Mouse (Mus musculus): ENCODE data around the gene Dvl3. TPM values are rescaled to one million over a fixed set of nuclear protein-coding genes. Genes with fewer than 3 reads are reported as not detected.

Gene Dvl3
- polyA plus RNA-seq, 2 experiments = 26.5 to 74.8 TPM

- H3K27me3 ChIP-seq (ENCODE audit: control insufficient read depth, insufficient read depth, low read length) = no peaks in the 10 kb centered on the region
- peak overlapping the region; percentile 93 for H3K4me3 ChIP-seq (replicated peaks; ENCODE audit: low read length)
- peaks cover 19% of the 10 kb centered on the region for H3K4me1 ChIP-seq (ENCODE audit: control insufficient read depth, insufficient read depth, low read length)
- peak overlapping the region; percentile 88 for H3K4me2 ChIP-seq (replicated peaks; ENCODE audit: low read depth, low read length, severe bottlenecking)
- H3K36me3 ChIP-seq (ENCODE audit: control insufficient read depth, insufficient read depth, low read length) = peaks cover 53% of the 10 kb centered on the region
- H3K27ac ChIP-seq (replicated peaks; ENCODE audit: low read depth, low read length) = 0 out of 2 replicates have a peak overlapping the region, but pooled peaks have one; percentile 19
- DNase-seq (ENCODE audit: low spot score) (no peak), ATAC-seq (ENCODE audit: low FRiP score, low read depth) (no peak)
- TF ChIP-seq POLR2A (IDR thresholded peaks at IDR 0.05; ENCODE audit: borderline replicate concordance, extremely low read depth, insufficient read depth, insufficient read length) = no peak
- H3K9ac ChIP-seq (ENCODE audit: low read depth, low read length, severe bottlenecking) = peak overlapping the region; percentile 41
- H3K9me3 ChIP-seq (ENCODE audit: control insufficient read depth, low read length) = no peaks in the 10 kb centered on the region
- 38% methylated on average over 5 of the region's 5 CpGs for WGBS
These were observed 20.3 kb downstream of the Dvl3 start for GRCm38 (mm10) chr16:20537071-20537471.

DNA sequence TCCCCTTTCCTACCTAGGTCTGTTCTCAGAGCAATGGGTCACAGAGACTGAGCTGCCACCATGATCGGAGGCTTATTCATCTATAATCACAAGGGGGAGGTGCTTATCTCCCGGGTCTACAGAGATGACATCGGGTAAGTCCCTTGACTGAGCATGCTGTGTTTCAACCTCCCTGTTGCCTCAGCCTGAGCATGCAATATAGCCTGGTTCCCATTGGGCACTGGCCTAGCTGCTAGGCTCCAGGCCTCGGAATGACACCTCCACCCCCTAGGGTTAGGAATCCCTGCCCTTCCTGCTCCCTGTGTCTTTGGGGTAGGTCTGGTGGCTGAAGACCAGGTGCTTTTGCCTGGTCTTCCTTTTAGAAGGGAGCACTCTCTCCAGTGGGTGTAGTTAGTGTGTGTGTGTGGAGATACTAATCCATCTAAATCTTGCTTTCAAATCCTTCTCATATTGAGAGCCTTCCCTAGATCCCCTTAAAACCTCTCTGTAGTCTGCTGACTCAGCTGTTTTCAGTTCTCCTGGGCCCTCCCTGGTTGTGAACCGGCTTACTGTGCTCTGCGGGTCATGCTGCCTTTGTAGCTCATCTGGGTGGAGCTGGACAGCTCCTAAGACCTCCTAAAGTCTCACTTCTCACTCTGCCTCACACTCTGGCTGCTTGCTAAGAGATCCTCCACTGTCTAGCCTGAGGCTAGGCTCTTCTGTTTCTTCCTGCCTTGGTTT is 21.0 kb downstream of the Dvl3 start:
- DNase-seq (ENCODE audit: low spot score) (no peak), ATAC-seq (ENCODE audit: low FRiP score, low read depth) (no peak)
- H3K4me2 ChIP-seq (replicated peaks; ENCODE audit: low read depth, low read length, severe bottlenecking) = peak overlapping the region; percentile 88
- peak overlapping the region; percentile 41 for H3K9ac ChIP-seq (ENCODE audit: low read depth, low read length, severe bottlenecking)
- no peaks in the 10 kb centered on the region for H3K27me3 ChIP-seq (ENCODE audit: control insufficient read depth, insufficient read depth, low read length)
- H3K9me3 ChIP-seq (ENCODE audit: control insufficient read depth, low read length) = no peaks in the 10 kb centered on the region
- H3K36me3 ChIP-seq (ENCODE audit: control insufficient read depth, insufficient read depth, low read length) = peaks cover 55% of the 10 kb centered on the region
- H3K4me3 ChIP-seq (replicated peaks; ENCODE audit: low read length) = peak overlapping the region; percentile 93
- H3K27ac ChIP-seq (replicated peaks; ENCODE audit: low read depth, low read length) = no peak overlapping the region
- TF ChIP-seq POLR2A (IDR thresholded peaks at IDR 0.05; ENCODE audit: borderline replicate concordance, extremely low read depth, insufficient read depth, insufficient read length) = no peak
- H3K4me1 ChIP-seq (ENCODE audit: control insufficient read depth, insufficient read depth, low read length) = peaks cover 19% of the 10 kb centered on the region
- 50% methylated on average over 6 of the region's 6 CpGs for WGBS

- no peak for ATAC-seq (ENCODE audit: low FRiP score, low read depth)
These were observed 22.9 kb downstream of the Dvl3 start for GRCm38 (mm10) chr16:20539649-20540048.

GRCm38 (mm10) chr16:20540438-20540837 is 23.7 kb downstream of the Dvl3 start:
- no peak overlapping the region for H3K4me3 ChIP-seq (replicated peaks; ENCODE audit: low read length)
- H3K9me3 ChIP-seq (ENCODE audit: control insufficient read depth, low read length) = no peaks in the 10 kb centered on the region
- H3K27ac ChIP-seq (replicated peaks; ENCODE audit: low read depth, low read length) = no peak overlapping the region
- DNase-seq (ENCODE audit: low spot score) (no peak), ATAC-seq (ENCODE audit: low FRiP score, low read depth) (no peak)
- TF ChIP-seq POLR2A (IDR thresholded peaks at IDR 0.05; ENCODE audit: borderline replicate concordance, extremely low read depth, insufficient read depth, insufficient read length) = no peak
- peaks cover 19% of the 10 kb centered on the region for H3K4me1 ChIP-seq (ENCODE audit: control insufficient read depth, insufficient read depth, low read length)
- 82% methylated on average over 4 of the region's 4 CpGs for WGBS
- H3K36me3 ChIP-seq (ENCODE audit: control insufficient read depth, insufficient read depth, low read length) = peaks cover 70% of the 10 kb centered on the region
- no peak overlapping the region for H3K4me2 ChIP-seq (replicated peaks; ENCODE audit: low read depth, low read length, severe bottlenecking)
- H3K27me3 ChIP-seq (ENCODE audit: control insufficient read depth, insufficient read depth, low read length) = no peaks in the 10 kb centered on the region
- H3K9ac ChIP-seq (ENCODE audit: low read depth, low read length, severe bottlenecking) = no peak overlapping the region

More at GRCm38 (mm10) chr16:20539649-20540048, 22.9 kb downstream of the Dvl3 start:
- Histone ChIP-seq H3K36me3 (ENCODE audit: control insufficient read depth, insufficient read depth, low read length) (peaks cover 63% of the 10 kb centered on the region), H3K9ac (ENCODE audit: low read depth, low read length, severe bottlenecking) (no peak overlapping the region), H3K9me3 (ENCODE audit: control insufficient read depth, low read length) (no peaks in the 10 kb centered on the region), H3K27ac (replicated peaks; ENCODE audit: low read depth, low read length) (no peak overlapping the region), H3K4me3 (replicated peaks; ENCODE audit: low read length) (no peak overlapping the region), H3K4me1 (ENCODE audit: control insufficient read depth, insufficient read depth, low read length) (peaks cover 19% of the 10 kb centered on the region), H3K4me2 (replicated peaks; ENCODE audit: low read depth, low read length, severe bottlenecking) (no peak overlapping the region), H3K27me3 (ENCODE audit: control insufficient read depth, insufficient read depth, low read length) (no peaks in the 10 kb centered on the region)
- no peak for DNase-seq (ENCODE audit: low spot score)
- no peak for TF ChIP-seq POLR2A (IDR thresholded peaks at IDR 0.05; ENCODE audit: borderline replicate concordance, extremely low read depth, insufficient read depth, insufficient read length)
- WGBS = 71% methylated on average over 3 of the region's 3 CpGs

GRCm38 (mm10) chr16:20545696-20546095 is 28.9 kb downstream of the Dvl3 start:
- DNase-seq (ENCODE audit: low spot score) = no peak
- no peak for TF ChIP-seq POLR2A (IDR thresholded peaks at IDR 0.05; ENCODE audit: borderline replicate concordance, extremely low read depth, insufficient read depth, insufficient read length)
- Histone ChIP-seq H3K4me2 (replicated peaks; ENCODE audit: low read depth, low read length, severe bottlenecking) (no peak overlapping the region), H3K27ac (replicated peaks; ENCODE audit: low read depth, low read length) (no peak overlapping the region), H3K36me3 (ENCODE audit: control insufficient read depth, insufficient read depth, low read length) (peaks cover 59% of the 10 kb centered on the region), H3K4me1 (ENCODE audit: control insufficient read depth, insufficient read depth, low read length) (peaks cover 13% of the 10 kb centered on the region), H3K9me3 (ENCODE audit: control insufficient read depth, low read length) (no peaks in the 10 kb centered on the region), H3K9ac (ENCODE audit: low read depth, low read length, severe bottlenecking) (no peak overlapping the region), H3K4me3 (replicated peaks; ENCODE audit: low read length) (no peak overlapping the region), H3K27me3 (ENCODE audit: control insufficient read depth, insufficient read depth, low read length) (no peaks in the 10 kb centered on the region)
- 93% methylated on average over 10 of the region's 10 CpGs for WGBS
- ATAC-seq (ENCODE audit: low FRiP score, low read depth) = no peak

All from limb, embryonic 14.5 days (tissue).